Mouse (Mus musculus) midbrain, embryonic 14.5 days (tissue): Measurements from ENCODE around the gene Cntn5. TPM values are rescaled to one million over a fixed set of nuclear protein-coding genes. Genes with fewer than 3 reads are reported as not detected.

Experiments
- ATAC-seq: fragments of 200-750 bp; cut with Nextera tagmentation; 2 replicates; pipeline ENCODE4 v1.8.0; 2017; ENCODE audit warnings: moderate number of reproducible peaks, moderate library complexity; ENCODE audit not compliant: low FRiP score, low TSS enrichment
- DNase-seq: peaks from one replicate; pipeline ENCODE4 v3.0.0-alpha.2; 2015
- H3K27ac ChIP-seq: fragments of 300-500 bp; sonication (generic); replicated peaks from 2 replicates; pipeline ENCODE4 v1.5.1; 2014; ENCODE audit warnings: mild to moderate bottlenecking, low read depth, low read length, moderate library complexity
- H3K27me3 ChIP-seq: fragments of 300-500 bp; sonication (generic); 2 replicates; pipeline ENCODE4 v1.6.1; 2014; ENCODE audit warnings: low read length, control low read depth, mixed read lengths; ENCODE audit not compliant: control insufficient read depth, insufficient read depth
- H3K36me3 ChIP-seq: fragments of 300-500 bp; sonication (generic); 2 replicates; pipeline ENCODE4 v1.6.1; 2014; ENCODE audit warnings: low read length, control low read depth; ENCODE audit not compliant: control insufficient read depth, insufficient read depth
- H3K4me1 ChIP-seq: fragments of 300-500 bp; sonication (generic); 2 replicates; pipeline ENCODE4 v1.6.1; 2014; ENCODE audit warnings: mild to moderate bottlenecking, antibody characterized with exemption, low read length, control low read depth; ENCODE audit not compliant: control insufficient read depth, insufficient read depth
- H3K4me2 ChIP-seq: fragments of 300-500 bp; sonication (generic); 2 replicates; pipeline ENCODE4 v1.6.1; 2014; ENCODE audit warnings: mild to moderate bottlenecking, low read length, moderate library complexity
- H3K4me3 ChIP-seq: fragments of 300-500 bp; sonication (generic); replicated peaks from 2 replicates; pipeline ENCODE4 v1.5.1; 2014; ENCODE audit warnings: low read depth, low read length
- H3K9ac ChIP-seq: fragments of 300-500 bp; sonication (generic); replicated peaks from 2 replicates; pipeline ENCODE4 v1.6.1; 2014; ENCODE audit warnings: mild to moderate bottlenecking, low read length, moderate library complexity
- H3K9me3 ChIP-seq: fragments of 300-500 bp; sonication (generic); 2 replicates; pipeline ENCODE4 v1.6.1; 2016; ENCODE audit warnings: low read length, control low read depth, mixed read lengths; ENCODE audit not compliant: control insufficient read depth
- WGBS: fragments of 180-500 bp; shearing (Covaris S2); extraction: QIAGEN DNeasy Blood & Tissue Kit; methylation state at CpG from one replicate; pipeline ENCODE4 v1.1.7; 2014; 5-methylcytosine and 5-hydroxymethylcytosine counted together
- microRNA-seq: library from miRNA; unstranded; fragments of <30 nt; microRNA quantifications from one replicate; pipeline ENCODE4, GENCODE M21; 2016
- polyA plus RNA-seq: library from polyadenylated mRNA; unstranded; fragments of >200 nt; fragmentation: Nextera tagmentation; extraction: Ambion mirVana; gene quantifications from 2 replicates; pipeline ENCODE4 v1.2.1, GENCODE M21; 2014

Cntn5 gene
- polyA plus RNA-seq, 1 experiment from 2014 or later = 13.1 TPM

GRCm38 (mm10) chr9:9674531-9674930 is 1230.0 kb downstream of the Cntn5 start:
- H3K27me3 ChIP-seq = no peaks in the 10 kb centered on the region
- WGBS = 84% methylated on average over 5 of the region's 5 CpGs
- 0 out of 2 replicates have a peak, but pooled peaks cover 3% of the 10 kb centered on the region for H3K4me1 ChIP-seq
- ATAC-seq (no peak), DNase-seq (no peak)
- H3K4me2 ChIP-seq = no peak overlapping the region
- no peaks in the 10 kb centered on the region for H3K9me3 ChIP-seq
- no peak overlapping the region for H3K4me3 ChIP-seq
- H3K27ac ChIP-seq = no peak overlapping the region
- H3K36me3 ChIP-seq = no peaks in the 10 kb centered on the region
- H3K9ac ChIP-seq = no peak overlapping the region

GRCm38 (mm10) chr9:9673277-9674049 is 1231.1 kb downstream of the Cntn5 start:
- DNase-seq = peak; percentile 58
- H3K4me2 ChIP-seq = no peak overlapping the region
- peak; percentile 64; the same call in 1 of the 2 replicates for ATAC-seq
- 11% methylated on average over 13 of the region's 13 CpGs for WGBS
- no peak overlapping the region for H3K4me3 ChIP-seq
- no peak overlapping the region for H3K9ac ChIP-seq
- no peaks in the 10 kb centered on the region for H3K27me3 ChIP-seq
- no peaks in the 10 kb centered on the region for H3K9me3 ChIP-seq
- H3K27ac ChIP-seq = no peak overlapping the region
- H3K36me3 ChIP-seq = no peaks in the 10 kb centered on the region
- H3K4me1 ChIP-seq = 0 out of 2 replicates have a peak, but pooled peaks cover 3% of the 10 kb centered on the region

- DNase-seq = no peak
- Histone ChIP-seq H3K4me1 (no peaks in the 10 kb centered on the region), H3K9ac (no peak overlapping the region), H3K4me3 (no peak overlapping the region), H3K4me2 (no peak overlapping the region), H3K27ac (no peak overlapping the region), H3K36me3 (no peaks in the 10 kb centered on the region), H3K27me3 (no peaks in the 10 kb centered on the region), H3K9me3 (no peaks in the 10 kb centered on the region)
- 89% methylated on average over 3 of the region's 3 CpGs for WGBS
- ATAC-seq = no peak
Measured at GRCm38 (mm10) chr9:9653463-9653862, 1251.1 kb downstream of the Cntn5 start.

- WGBS = 86% methylated on average over 3 of the region's 3 CpGs
- no peak for ATAC-seq
- Histone ChIP-seq H3K4me3 (no peak overlapping the region), H3K27me3 (no peaks in the 10 kb centered on the region), H3K36me3 (no peaks in the 10 kb centered on the region), H3K9me3 (no peaks in the 10 kb centered on the region), H3K9ac (no peak overlapping the region), H3K4me1 (no peaks in the 10 kb centered on the region), H3K4me2 (no peak overlapping the region), H3K27ac (no peak overlapping the region)
- DNase-seq = no peak
Measured at GRCm38 (mm10) chr9:9647361-9647760, 1257.2 kb downstream of the Cntn5 start.

- ATAC-seq (no peak), DNase-seq (no peak)
- Histone ChIP-seq H3K4me2 (no peak overlapping the region), H3K4me1 (no peaks in the 10 kb centered on the region), H3K27me3 (no peaks in the 10 kb centered on the region), H3K4me3 (no peak overlapping the region), H3K9ac (no peak overlapping the region), H3K9me3 (no peaks in the 10 kb centered on the region), H3K27ac (no peak overlapping the region), H3K36me3 (no peaks in the 10 kb centered on the region)
- 84% methylated on average over 1 of the region's 1 CpGs for WGBS
Measured at GRCm38 (mm10) chr9:9646276-9646675, 1258.3 kb downstream of the Cntn5 start.

Small RNA genes within 50 kb of the gene (microRNA-seq; reads per million reads assigned to microRNA genes)
- gene Gm24496 (not detected), gene Gm25086 (not detected), gene Gm26195 (not detected), gene Mir6237 (not detected)
